Mouse (Mus musculus) thymus, postnatal 36 days (tissue): ENCODE data around the gene Fam20c.

Source experiments
- DNase-seq, 2 experiments: peaks; one replicate each; pipeline ENCODE4 v3.0.0; 2022; ENCODE audit warnings: mixed read lengths in 2 of 2

The Fam20c gene

DNA sequence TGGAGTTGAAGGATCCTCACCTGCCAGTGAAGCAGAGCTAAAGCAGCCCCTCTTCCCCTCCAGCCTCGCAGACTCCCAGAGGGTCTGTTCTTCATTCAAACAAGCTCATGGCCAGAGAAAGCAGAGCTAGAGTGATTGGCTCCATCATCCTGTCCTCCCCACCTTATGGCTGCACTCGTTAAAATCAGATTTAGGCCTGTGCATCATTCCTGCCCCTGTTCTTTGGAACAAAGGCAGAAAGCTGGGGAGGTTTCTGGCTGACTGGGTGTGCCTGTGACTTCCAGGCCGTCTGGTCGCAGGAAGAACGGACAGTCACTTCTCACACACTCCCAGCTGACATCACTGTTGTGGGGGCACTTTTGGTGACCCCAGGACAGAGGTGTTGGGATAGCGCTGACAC, 2.8 kb downstream of the Fam20c start:
- DNase-seq = no peak

DNA sequence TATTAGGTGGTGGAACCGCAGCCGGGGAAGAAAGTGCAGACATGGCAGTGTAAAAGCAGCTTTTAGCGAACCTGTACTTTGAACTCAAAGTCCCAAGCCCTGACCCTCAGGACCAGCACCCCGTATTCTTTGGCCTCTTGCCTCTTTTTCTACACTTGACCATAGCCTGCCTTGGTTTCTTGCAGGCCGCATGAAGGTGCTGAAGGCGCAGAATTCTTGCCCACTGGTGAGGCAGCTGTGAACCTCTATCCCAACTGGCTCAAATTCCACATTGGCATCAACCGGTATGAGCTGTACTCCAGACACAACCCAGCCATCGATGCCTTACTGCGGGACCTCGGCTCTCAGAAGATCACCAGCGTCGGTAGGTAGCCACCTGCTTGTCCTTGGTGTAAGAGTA, 3.3 kb downstream of the Fam20c start:
- no peak for DNase-seq

DNA sequence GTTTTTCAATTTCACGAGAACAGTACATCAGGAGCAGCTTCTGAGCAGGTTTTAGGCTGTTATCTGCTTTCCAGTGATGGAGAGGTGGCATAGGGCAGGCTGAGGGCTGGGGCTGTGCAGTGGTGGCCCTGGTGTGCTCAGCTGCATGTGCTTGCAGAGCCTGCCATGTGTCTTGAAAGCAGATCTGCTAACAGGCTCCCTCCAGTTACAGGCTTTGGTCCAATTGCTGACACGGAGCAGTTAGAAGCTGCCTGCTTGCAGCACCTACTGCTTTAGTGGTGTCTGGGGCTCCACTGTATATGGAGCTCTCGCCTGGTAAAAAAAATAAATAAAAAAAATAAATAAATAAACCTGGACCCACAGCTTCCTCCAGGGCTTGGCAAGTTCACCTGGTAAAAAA, 4.2 kb downstream of the Fam20c start:
- no peak for DNase-seq

GRCm38 (mm10) chr5:138761836-138762334, 7.6 kb downstream of the Fam20c start:
- DNase-seq = no peak

DNA sequence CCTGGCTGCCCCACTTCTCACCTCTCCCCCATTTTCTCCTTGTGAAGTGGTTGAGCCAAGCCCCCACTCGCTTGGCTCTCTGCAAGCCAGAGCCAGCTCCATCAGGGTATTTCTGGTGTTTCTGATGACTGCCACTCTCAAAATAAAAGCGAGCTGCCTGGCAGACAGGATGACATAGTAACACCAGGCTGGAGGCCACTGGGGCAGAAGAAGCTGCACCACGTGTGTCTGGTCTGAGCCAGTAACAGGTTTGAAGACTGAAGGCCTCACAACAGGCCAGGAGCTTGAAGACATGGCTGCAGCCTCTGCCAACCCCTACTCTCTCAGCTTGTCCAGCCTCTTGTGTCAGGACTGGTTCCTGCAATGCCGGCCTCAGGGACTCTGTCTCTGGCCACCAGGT, 8.0 kb downstream of the Fam20c start:
- DNase-seq = no peak

DNA sequence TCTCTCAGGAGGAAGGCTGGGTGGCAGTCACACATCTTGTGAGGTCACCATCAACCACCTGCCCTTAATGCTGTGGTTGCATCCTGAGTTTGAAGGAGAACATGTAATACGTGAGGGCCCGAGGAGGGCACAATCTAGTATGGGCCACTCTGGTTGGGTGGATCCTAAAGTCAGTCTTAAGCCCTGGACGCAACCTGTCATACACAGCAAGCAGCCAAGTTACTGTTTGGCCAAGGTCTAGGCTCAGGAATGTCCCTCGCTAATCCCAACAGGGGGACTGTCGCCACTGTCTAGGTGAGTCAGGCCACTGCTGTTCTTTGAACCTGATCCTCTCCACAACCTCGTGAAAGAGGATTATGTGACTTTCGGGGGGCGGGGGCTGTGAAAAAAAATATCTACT, 10.3 kb downstream of the Fam20c start:
- DNase-seq = no peak

GRCm38 (mm10) chr5:138767650-138768049, 13.3 kb downstream of the Fam20c start:
- DNase-seq = no peak

- no peak for DNase-seq
Measured at GRCm38 (mm10) chr5:138768704-138769103, 14.4 kb downstream of the Fam20c start.

DNA sequence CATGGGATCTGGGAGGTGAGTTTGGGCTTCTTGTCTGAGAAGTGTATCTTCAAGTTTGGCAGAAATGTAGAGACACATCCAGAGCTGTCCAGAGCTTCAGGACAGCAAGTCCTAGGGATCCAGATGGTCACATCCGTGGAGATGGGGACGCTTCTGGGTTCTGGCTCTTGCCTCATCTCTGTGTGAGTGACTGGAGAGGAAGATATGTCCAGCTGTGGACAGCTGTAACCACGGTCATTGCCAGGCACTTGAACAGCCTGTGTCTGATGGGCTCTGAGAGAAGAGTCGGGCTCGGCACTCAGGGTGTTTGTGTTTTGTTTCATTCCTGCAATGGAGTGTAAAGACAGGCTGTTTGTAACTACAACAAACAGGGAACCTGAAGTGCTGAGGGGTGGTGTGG, 14.8 kb downstream of the Fam20c start:
- no peak for DNase-seq

DNA sequence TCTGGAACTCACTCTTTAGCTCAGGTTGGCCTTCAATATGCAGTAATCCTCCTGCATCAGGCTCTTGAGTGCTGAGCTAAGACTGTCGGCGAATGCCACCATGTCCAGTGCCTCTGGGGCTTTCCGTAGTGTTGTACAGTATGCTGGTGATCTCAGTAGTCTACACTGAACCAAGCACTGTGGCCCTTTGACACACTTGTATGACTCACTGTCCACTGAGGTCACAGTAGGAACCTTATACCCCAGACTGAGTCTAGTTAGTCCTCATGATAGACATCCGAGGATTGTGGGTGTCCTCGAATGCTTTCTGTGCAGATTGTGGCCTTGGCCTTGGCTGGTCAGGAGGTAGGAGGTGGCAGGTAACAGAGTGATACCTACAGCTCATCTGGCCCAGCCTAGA, 20.8 kb downstream of the Fam20c start:
- DNase-seq = no peak

DNA sequence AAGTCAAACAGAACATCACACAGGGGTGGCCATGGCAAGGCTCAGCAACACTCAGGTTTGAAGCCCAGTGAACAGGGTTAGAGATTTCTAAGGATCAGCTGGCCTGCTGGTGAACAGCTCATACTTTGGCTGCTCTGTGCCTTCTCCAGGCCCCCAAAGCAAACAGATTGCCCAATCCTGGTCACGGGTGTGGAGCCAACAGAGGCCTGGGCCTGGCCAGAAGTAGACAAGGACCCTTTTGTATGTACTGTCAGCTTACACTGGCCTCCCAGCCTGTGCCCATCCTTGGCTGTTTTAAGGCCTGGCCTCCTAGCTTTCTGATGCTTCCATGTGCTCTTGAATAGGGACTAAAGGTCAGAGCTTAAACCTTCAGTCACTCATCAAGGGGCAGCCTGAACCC, 22.0 kb downstream of the Fam20c start:
- DNase-seq = no peak

DNA sequence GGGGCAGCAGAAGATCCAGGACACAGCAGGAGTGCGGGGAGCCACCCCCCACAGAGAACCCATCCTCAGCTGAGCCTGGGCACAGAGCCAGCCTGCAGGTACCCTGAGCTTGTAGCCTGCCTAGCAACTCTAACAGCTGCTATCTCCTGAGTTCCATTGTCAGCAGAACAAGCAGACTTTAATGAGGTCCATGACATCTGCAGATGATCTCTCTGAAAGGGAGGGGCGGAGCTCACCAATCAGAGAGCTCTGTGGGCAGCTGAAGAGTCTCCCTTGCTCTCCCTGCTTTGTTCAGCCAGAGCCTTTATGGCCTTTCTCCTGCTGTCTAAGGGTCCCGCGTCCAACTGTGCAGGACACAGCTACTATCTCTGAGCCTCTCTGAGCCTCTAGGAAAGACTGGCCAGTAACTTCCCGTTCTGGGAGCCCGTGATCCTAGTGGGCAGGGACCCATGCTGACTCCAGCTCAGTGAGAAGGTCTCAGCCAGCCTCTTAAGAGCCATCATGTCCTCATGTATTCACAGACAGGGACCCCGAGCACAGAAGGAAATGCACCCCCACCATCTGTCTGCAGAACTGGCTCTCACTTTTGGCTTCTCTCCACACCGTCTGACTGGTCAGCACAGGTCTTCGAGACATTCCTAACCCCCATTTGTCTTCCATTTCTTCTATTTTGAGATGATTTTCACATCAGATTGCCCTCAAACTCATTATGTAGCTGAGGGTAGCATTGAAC, 24.6 kb downstream of the Fam20c start:
- no peak for DNase-seq

- no peak for DNase-seq
Measured at GRCm38 (mm10) chr5:138779655-138780054, 25.3 kb downstream of the Fam20c start.

DNA sequence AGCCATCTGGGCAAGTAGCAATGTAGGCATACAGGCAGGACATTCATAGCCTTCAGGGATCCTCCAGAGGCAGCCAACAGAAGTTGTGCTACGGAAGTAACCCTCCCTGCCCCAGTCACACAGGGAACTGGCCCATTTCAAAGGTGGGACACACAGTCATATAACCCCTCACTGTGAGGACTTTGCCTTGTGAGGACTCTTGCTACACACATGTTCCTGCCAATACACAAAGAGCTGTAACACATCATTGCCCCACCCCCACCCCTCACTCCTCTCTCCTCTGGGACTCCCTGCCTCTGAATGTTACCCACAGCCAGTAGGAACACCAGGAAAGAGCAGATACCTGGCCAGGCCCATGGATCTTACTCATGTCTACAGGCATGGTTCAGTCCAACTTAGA, 28.4 kb downstream of the Fam20c start:
- no peak for DNase-seq

DNA sequence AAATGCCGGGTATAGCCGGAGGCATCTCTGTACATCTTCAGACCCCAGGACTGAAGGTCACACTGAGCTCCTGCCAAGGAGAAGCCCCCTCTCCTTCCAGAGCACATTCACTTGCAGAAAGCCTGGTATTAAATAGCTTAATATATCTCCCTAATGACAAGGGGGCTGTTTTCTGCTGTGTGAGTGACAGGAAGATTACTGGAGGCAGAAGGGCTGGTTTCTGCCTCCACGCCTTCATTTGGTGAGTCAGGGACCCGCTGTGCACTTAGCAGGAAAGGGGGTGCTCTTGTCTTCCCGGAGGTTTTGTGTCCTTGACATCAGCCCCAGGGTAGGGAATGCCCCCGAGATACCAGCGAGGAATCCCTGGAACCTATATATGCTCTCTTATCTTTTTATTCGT, 28.9 kb downstream of the Fam20c start:
- no peak for DNase-seq

DNA sequence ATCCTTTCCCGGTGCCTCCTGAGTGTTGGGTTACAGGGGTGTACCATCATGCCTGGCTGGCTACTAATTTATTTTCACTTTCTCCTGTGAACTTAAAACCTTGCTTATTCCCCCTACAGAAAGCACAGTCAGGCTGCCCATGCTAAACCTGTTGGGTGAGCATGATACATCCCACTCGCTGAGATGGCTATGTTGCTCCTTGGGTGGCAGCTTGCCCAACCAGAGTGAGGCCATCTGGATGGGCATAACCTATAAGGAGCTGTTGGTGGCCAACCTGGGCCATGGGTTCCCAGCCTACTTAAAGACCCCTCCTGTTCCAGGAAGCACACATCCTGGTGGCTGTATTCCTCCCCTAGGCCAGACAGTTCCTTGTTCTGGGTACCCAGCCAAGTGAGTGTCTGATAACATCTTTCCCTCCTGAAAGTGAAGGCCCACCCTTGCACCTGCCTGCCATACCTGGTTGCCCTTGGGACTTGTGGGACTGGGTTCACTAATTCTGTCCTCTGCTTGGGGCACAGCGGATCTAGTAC, 31.7 kb downstream of the Fam20c start:
- DNase-seq = no peak

DNA sequence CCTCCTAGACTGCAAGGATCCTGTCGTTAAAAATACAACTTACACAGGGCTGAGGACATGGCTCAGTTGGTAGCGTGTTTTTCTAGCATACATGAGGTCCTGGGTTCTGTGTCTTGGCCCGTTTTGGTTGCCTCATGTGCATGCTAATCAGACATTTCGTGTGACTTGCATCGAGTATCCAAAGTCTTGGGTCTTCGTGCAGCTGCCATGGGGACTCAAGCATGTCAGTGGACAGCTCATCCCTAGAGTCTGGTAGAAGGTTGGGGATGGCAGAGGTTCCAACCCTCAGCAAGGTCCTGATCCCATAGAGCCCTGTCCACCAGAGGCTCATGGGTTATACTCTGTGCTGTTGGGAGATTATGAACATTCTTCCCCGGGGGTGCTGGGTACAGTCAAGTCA, 33.3 kb downstream of the Fam20c start:
- DNase-seq = no peak

DNA sequence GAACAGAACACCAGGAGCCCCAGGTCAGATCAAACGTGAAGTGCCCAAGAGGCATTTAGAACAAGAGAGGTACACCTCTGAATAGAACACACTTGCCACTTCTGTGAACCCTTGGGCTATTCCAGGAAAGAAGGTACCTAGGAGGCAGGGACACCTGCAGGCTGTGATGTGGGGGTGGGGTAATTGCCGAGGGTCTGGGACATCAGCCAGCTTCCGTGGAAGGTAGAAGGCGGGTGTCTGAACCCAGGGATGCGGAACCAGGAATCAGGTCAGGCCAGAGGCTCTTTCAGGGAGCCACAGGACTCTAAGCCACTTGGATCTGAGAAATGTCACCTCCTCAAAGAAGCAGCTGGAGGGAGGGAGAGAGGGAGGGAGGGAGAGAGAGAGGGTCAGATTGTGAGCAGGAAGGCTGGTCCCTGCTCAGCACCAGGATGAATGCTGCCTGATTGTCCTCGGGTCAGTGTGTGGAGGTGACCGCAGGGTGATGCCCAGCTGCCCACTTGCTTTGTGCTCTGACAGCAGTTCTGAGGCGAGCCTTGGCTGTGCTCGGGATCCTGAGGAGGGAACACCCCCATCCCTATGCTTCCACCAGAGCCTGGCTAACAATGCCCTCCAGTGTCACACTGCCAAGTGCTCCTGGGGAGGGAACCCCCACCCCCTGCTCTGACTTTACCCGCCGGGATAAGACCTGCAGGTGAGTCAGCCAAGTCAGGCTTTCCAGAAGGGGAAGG, 34.3 kb downstream of the Fam20c start:
- no peak for DNase-seq

- no peak for DNase-seq
Measured at GRCm38 (mm10) chr5:138790954-138791480, 36.7 kb downstream of the Fam20c start.

DNA sequence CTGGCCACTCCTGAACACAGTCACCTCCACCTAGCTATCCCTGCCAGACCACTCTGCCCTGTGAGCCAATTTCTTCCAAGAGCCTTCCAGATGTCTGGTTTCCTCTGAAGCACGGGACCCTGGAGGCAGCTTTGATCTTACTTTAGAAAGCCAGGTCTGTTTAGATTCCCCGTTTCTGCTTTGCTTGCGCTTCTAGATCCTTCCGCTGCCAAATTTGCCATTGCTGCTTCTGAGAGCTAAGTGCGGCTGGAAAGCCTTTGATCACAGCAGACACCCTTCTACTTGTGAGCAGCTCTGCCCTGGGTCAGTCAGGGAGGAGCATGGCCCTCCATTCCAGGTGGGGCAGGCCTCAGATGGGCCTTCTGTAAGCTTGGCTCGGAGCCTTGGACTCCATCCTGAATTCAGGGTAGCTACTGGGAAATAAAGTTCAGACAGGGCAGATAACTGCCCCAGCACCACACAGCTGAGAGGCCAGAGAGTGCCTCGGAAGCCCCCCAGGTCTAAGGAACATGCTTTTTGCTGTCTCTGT, 47.3 kb downstream of the Fam20c start:
- DNase-seq = no peak

- no peak for DNase-seq
Measured at GRCm38 (mm10) chr5:138804286-138804685, 50.0 kb downstream of the Fam20c start.

DNA sequence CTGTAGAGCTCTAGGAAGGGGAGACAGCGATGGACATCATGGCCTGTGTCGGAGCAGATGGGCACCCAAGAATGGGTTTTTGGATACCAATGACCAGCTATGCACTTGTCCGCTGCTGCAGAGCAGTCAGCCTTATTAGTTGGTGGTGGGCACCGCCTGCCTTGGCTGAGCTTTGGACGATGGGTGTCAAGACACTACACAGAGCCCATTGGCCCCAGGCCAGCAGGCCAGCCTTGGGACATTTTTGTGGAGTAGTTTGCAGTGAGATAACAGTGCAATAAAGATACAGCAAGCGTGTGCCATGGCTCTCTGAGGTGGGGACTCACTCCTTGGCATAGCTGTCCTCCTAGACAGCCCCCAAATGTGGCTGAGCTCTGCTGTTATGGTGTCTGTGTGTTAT, 55.5 kb downstream of the Fam20c start:
- no peak for DNase-seq

DNA sequence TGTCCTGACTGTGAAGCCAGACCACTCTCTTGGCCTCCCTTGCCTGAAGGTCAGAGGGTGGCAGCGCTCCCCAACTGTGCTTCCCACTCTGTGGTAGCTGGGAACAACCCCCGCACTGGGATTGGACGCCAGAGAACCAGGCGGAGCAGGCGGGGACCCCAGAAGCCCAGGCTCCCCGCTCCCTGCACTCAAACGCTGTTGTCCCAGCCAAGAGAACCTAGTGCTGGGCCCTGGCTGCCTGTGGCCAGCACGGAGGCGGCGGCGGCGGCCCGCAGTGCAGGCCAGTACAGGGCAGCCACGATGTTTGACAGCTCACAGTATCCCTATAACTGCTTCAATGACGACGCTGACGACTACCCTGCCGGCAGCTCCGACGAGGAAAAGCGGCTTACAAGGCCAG, 65.5 kb downstream of the Fam20c start, which contains the start of gene Gm5294:
TSS of gene Gm5294 (plus strand) at position 301 of the 400 bp plus-strand sequence.
- no peak for DNase-seq
